Mouse (Mus musculus) fat pad, adult 2 months (tissue): ENCODE data around the gene Sf3a2.
"Not testable (repeated sequence)": the region's sequence is repeated elsewhere in the genome, so short reads cannot be mapped to it uniquely, and the experiment has no call there.

Source experiments
- DNase-seq: peaks from one replicate; pipeline ENCODE4 v3.0.0-alpha.2; 2011; ENCODE audit warnings: low read depth, low spot score; ENCODE audit errors: extremely low read depth

Sf3a2 gene

GRCm38 (mm10) chr10:80802996-80803395 lies 5.0 kb downstream of the Sf3a2 start:
- no peak for DNase-seq

- DNase-seq, result no peak
These were observed 6.3 kb downstream of the Sf3a2 start for GRCm38 (mm10) chr10:80804340-80804739.

- no peak for DNase-seq
These were observed 6.9 kb downstream of the Sf3a2 start, which contains the start of gene Amh for GRCm38 (mm10) chr10:80804916-80805315. Gene Amh (plus strand): TSS chr10:80805243.

- DNase-seq, result no peak
These were observed 7.3 kb downstream of the Sf3a2 start for GRCm38 (mm10) chr10:80805322-80805721.

- no peak for DNase-seq
These were observed 7.9 kb downstream of the Sf3a2 start for GRCm38 (mm10) chr10:80805925-80806324.

GRCm38 (mm10) chr10:80806341-80807056 lies 8.5 kb downstream of the Sf3a2 start:
- DNase-seq, result no peak

- no peak for DNase-seq
These were observed 9.1 kb downstream of the Sf3a2 start for GRCm38 (mm10) chr10:80807057-80807627.

- no peak for DNase-seq
These were observed 10.3 kb downstream of the Sf3a2 start for GRCm38 (mm10) chr10:80808099-80808984.

- DNase-seq, result no peak
These were observed 11.1 kb downstream of the Sf3a2 start for GRCm38 (mm10) chr10:80808985-80809632.

- DNase-seq, result no peak
These were observed 12.1 kb downstream of the Sf3a2 start for GRCm38 (mm10) chr10:80810084-80810483.

GRCm38 (mm10) chr10:80812391-80813041 lies 14.5 kb downstream of the Sf3a2 start:
- no peak for DNase-seq

- DNase-seq, result no peak
These were observed 15.4 kb downstream of the Sf3a2 start, which contains the start of gene Jsrp1 for GRCm38 (mm10) chr10:80813366-80813765. Gene Jsrp1 (minus strand): TSS chr10:80813498.

- DNase-seq, result no peak
These were observed 16.8 kb downstream of the Sf3a2 start for GRCm38 (mm10) chr10:80814800-80815199.

GRCm38 (mm10) chr10:80816303-80816702 lies 18.3 kb downstream of the Sf3a2 start:
- not testable (repeated sequence) for DNase-seq

GRCm38 (mm10) chr10:80817164-80817563 lies 19.2 kb downstream of the Sf3a2 start:
- no peak for DNase-seq

- not testable (repeated sequence) for DNase-seq
These were observed 20.0 kb downstream of the Sf3a2 start for GRCm38 (mm10) chr10:80817955-80818354.

GRCm38 (mm10) chr10:80818599-80819281 lies 20.7 kb downstream of the Sf3a2 start:
- no peak for DNase-seq

- DNase-seq, result no peak
These were observed 21.4 kb downstream of the Sf3a2 start for GRCm38 (mm10) chr10:80819406-80819805.

GRCm38 (mm10) chr10:80821991-80822390 lies 24.0 kb downstream of the Sf3a2 start:
- no peak for DNase-seq

- DNase-seq, result no peak
These were observed 24.5 kb downstream of the Sf3a2 start for GRCm38 (mm10) chr10:80822528-80822927.
